Mouse (Mus musculus): Measurements from ENCODE around the gene Gm20806. TPM values are rescaled to one million over a fixed set of nuclear protein-coding genes. Genes with fewer than 3 reads are reported as not detected.
"Not testable (repeated sequence)": the region's sequence is repeated elsewhere in the genome, so short reads cannot be mapped to it uniquely, and the experiment has no call there.

Gene Gm20806
- total RNA-seq (2021), result not detected

DNA sequence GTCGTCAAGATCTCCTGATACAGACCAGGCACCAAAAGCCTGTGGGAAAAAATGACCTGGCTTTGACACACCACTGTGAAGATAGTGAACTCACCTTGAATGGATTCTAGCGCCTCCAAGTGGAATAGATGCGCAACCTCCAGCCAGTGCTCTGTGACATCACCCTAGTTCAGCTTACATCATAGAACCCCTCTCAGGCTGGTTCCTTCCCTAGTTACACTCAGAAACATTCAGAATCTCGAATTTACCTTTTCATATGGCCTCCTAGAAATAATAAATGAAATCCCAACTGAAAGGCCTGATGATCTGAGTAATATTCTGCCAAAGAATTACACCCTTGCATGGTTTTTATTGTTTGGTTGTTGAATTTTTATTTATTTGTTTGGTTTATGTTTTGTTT, at the start of gene Gm20806:
Gene Gm20806, minus strand, starts transcription at position 101 of the 400 bp plus-strand sequence.
- DNase-seq (ENCODE audit: extremely low spot score in 1 of 2, low spot score in 1 of 2), result not testable (repeated sequence)
